Mouse (Mus musculus): ENCODE measurements around the gene Srrm1.

DNA sequence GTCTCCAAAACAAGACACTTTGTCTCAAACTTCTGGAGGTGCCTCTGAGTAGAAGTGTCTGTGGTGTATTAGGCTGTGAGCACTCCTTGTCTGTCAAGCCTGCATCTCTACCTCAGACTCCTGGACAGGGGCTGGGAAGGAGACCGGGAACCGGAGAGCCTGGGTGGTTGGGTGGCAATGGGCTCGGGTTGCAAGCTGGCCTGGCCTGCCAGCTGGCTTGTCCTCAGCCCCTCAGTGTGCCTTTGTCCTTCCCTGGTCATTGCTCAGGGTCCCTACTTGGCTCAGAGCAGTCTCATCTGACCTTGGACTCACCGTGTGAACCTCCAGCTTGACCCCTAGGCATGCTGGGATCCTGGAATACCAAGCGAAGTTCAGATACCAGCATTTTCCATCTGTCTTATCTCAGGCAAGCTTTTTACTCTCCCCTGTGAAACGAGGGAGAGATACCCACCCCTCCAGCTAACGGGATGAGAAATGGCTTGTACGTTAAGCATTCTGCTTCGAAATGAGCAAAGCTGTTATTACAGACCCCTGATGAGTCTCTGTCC, 43.9 kb downstream of the Srrm1 start:
- TF ChIP-seq POLR2A (IDR thresholded peaks at IDR 0.05; ENCODE audit: insufficient read length, low read depth) (no peak), MYOD1 (IDR thresholded peaks at IDR 0.05; ENCODE audit: control insufficient read depth in 1 of 3, insufficient read length in 2 of 3, low read depth in 2 of 3) (no peak), E2F4 (IDR thresholded peaks at IDR 0.05; ENCODE audit: insufficient read depth) (no peak), MAX (IDR thresholded peaks at IDR 0.05; ENCODE audit: low read depth) (no peak), SRF (IDR thresholded peaks at IDR 0.05; ENCODE audit: control insufficient read depth, insufficient read length, low read depth) (no peak)
